Mouse (Mus musculus) c-Kit-positive CD71-positive TER-119-negative erythroid progenitor cells, embryonic 14.5 days (primary cell): ENCODE results near the gene Zfp292.

ENCODE experiments used
- DNase-seq: peaks from one replicate; pipeline ENCODE4 v3.0.0-alpha.2; 2013; ENCODE audit warnings: low read depth

Gene Zfp292

DNA sequence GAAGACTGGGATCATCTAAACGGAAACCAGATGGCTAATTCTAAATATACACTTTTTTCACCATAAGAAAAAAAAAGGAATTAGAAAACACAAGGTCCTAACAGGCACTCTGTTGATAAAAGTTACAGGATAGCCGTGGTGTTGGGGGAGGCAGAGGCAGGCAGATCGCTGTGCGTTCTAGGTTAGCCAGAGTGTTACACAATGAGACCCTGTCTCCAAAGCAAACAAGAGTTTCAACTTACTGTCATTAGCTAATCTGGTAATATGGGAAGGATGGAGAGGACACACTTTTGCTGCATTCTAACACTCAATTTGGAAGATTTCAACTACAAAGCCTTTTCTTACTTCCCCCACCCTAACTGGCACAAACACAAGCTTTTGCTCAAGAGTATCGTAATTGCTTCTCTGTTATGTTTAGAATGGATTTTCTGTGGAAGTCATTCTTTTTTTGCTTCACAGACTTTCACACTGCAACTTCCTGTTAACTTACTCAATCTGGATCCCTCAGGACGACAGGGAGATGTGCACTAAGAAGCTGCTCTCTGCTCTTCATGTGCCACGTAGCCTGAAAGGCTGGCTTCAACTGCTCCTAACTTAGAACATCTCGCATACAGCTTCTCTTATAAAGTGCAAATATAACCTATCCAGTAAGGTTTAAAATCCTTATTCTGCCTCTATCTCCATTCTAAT, 85.3 kb downstream of the Zfp292 start:
- no peak for DNase-seq

DNA sequence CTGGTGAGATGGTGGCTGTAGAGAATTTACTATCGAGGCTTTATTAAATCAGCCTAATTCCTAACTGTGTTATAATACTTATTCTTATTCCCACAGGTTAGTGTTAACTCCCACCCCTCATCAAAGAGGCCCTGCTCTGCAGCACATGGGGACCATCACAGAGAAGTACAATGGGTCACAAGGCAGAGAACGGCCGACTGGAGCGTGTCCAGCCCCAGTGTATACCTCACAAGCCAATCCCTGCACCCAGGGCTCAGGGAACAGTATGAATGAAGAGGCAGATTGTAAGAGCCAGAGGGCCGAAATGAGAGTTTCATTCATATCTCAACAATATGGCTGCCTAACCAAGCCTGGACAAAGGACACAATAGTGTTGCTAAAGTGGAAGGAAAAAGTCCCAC, 86.5 kb downstream of the Zfp292 start:
- no peak for DNase-seq

DNA sequence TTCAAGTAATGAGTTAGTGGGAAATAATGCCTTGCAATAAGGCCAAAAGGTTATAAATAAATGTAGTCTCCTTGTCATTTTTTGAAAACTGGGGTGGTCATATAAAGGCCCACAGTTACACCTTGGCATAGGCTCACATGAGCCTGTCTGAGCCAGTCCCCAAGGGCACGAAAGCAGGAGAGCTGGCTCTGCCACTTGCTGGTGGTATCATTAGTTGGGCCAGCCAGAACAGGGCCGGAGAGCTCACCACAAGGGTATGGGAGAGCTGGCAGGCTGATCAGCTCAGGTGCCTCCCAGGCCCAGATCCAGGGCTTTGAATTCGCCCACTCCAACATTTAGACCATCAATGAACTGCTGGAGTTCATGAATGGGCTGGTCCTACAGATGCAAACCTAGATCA, 96.3 kb downstream of the Zfp292 start:
- DNase-seq, result no peak

DNA sequence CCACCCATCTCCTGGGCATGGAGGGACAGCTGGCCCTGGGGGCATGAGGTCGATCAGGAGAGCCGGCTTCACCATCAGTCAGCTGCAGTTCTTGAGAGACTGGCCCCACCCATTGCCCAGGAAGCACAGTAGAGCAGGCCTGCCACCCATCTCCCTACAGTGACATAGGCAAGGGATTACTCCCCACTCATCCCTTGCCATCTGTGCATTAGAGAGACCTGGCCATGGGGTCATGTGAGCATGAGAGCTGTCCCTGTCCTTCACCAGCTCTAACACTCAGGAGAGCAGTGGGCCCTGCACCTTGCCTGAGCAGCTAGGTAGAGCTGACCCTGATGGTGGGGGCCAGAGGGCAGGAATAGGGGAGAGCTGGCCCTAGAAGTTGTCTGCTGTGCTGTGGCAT, 97.1 kb downstream of the Zfp292 start:
- DNase-seq, result no peak

DNA sequence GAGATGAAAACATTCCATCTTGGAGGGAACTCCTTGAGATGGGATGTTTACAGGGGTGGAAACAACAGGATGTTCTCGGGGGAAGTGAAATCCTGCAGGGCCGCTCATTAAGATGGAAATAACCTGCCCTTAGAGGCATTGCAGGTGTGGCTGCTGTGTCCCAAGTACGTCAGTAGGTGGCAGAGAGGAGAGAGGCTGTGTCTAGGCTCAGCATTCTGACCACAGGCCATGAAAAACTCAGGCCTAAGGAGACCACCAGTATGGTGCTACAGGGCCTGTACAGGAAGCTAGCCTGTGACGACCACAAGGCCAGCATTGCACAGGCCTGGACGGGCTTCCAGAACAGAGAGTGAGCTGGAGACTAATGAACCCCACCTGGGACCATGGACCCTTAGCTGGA, 97.9 kb downstream of the Zfp292 start:
- DNase-seq, result no peak

DNA sequence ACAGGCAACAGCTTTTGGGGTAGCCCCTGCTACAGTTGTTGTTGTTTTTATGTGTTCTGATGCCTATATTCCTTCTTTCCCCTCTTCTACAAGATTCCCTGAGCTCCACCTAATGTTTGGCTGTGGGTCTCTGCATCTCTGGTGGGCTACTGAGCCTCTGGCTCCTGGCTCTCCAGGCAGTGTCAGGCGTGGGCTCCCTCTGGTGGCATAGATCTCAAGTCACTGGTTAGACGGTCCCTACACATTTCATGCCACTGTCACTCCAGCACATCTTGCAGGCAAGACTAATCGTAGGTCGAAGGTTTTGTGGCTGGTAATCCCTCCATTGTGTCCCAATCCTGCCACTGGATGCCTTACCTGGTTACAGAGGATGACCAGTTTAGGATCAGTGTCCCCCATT, 100.0 kb downstream of the Zfp292 start:
- no peak for DNase-seq

DNA sequence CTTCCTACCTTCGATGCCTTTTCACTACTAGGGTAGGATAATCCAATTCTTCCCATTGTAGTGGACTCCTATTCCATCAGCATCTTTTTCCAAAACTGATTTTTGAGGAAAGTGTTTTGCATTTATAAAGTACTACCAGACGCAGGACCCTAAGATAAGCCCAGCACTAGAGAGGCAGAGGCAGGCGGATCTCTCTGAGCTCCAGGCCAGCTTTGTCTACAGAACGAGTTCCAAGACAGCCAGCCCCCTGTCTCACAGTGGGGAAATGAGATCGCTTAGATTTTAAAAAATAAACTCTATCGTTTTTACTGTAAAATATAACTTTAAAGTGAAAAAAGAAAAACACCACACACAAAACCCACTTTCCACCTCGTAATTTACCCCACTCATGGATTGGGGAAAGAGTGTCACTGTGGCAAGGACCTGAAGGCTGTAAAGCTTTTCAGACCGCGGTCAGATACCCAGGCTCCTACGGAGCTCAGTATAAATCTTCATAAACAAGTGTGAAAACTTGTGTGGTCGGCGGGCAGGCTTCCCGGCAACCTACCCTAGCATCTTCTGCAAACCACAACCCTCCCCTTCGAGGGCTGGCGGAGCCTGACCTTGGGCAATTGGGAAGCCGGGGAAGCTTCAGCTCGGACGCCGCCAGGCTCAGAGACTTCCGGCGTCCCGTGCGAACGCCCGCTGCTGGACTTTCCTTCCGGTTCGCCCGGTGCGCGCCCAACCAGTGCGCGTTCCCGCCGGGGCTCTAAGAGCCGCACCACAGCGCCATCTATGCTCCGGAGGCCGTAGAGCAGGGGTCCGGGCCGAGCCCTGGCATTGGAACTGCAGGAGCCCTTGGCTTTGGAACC, 104.9 kb downstream of the Zfp292 start, which contains the start of gene Smim8:
TSS of gene Smim8 (minus strand) at position 747 of the 851 bp plus-strand sequence.
- peak; percentile 84 for DNase-seq

DNA sequence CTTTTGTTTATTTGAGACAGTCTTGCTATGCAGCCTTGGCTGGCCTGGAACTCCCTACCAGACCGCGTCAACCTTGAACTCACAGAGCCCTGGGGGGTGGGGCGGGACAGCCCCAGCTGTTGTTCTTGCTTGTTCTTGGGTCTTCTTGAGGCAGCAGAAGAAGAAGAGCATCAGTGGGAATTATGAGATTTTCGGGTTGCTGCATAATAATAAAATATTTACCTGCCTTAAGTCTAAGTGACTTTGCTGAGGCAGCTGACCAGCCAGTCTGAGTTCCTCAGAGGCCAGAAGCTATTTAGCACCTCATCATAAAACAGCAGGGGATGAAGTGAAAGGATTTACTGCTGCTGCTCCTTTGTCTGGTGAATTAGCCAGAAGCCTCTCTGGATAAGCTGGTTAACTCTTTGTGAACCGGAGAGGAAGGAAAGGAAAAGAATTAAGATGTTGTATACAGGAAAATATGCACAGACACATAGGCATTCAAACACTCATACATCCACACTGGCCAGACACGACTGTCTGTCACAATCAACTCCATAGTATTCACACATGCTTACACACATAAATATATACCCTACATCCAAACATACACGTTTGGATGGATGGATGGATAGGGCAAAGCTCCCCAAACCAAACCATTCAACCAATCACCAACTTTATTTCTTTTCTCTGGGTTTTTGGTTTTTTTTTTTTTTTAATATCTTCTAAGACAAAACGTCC, 110.9 kb downstream of the Zfp292 start:
- DNase-seq, result no peak

DNA sequence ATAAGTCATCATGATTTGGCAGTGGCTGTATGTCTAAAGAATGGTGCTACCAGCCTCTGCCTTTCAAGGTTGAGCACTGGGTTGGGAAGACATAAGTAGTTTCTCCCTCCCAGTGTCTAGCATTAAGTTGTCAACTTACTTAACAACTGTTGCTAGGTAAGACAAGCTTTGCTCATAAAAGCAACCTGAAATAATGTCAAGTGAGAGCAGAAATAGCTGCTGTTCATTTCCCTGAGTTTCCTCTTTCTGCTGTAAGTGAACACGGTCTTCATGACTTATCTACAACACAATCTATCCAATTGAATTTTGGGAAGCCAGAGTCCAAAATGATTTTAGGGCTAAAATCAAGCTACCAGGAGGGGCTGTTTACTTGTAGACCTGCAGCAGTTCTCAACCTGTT, 126.6 kb downstream of the Zfp292 start, which contains the start of gene Gm136:
TSS of gene Gm136 (minus strand) at position 101 of the 400 bp plus-strand sequence.
- no peak for DNase-seq
